Mouse (Mus musculus): ENCODE measurements around the gene Nrap. TPM values are rescaled to one million over a fixed set of nuclear protein-coding genes. Genes with fewer than 3 reads are reported as not detected.

Gene Nrap
- total RNA-seq, 2 experiments from 2014 or later, result 0.63 to 0.87 TPM

- no peak for TF ChIP-seq CTCF (IDR thresholded peaks at IDR 0.05)
- intact Hi-C loops (cut with DNase I), result no loop called here
- no peak overlapping the region for H3K27ac ChIP-seq
- no peak overlapping the region for H3K4me3 ChIP-seq
- no peak for DNase-seq (ENCODE audit: extremely low spot score in 1 of 2, low spot score in 2 of 2)
These were observed 34.6 kb downstream of the Nrap start for GRCm38 (mm10) chr19:56355201-56355600.

GRCm38 (mm10) chr19:56353689-56354088, 36.1 kb downstream of the Nrap start:
- intact Hi-C loops (cut with DNase I), result no loop called here
- no peak for TF ChIP-seq CTCF (IDR thresholded peaks at IDR 0.05)
- Histone ChIP-seq H3K27ac (no peak overlapping the region), H3K4me3 (no peak overlapping the region)
- no peak for DNase-seq (ENCODE audit: extremely low spot score in 1 of 2, low spot score in 2 of 2)

GRCm38 (mm10) chr19:56349295-56349694, 40.5 kb downstream of the Nrap start:
- H3K4me3 ChIP-seq, result no peak overlapping the region
- peak; percentile 23 for TF ChIP-seq CTCF (IDR thresholded peaks at IDR 0.05)
- no peak overlapping the region for H3K27ac ChIP-seq
- no peak for DNase-seq (ENCODE audit: extremely low spot score in 1 of 2, low spot score in 2 of 2)
- intact Hi-C loops (cut with DNase I), result no loop called here

GRCm38 (mm10) chr19:56346750-56347149, 43.1 kb downstream of the Nrap start:
- intact Hi-C loops (cut with DNase I), result no loop called here
- TF ChIP-seq CTCF (IDR thresholded peaks at IDR 0.05), result no peak
- Histone ChIP-seq H3K27ac (no peak overlapping the region), H3K4me3 (no peak overlapping the region)
- DNase-seq (ENCODE audit: extremely low spot score in 1 of 2, low spot score in 2 of 2), result no peak

- peak; percentile 67 for TF ChIP-seq CTCF (IDR thresholded peaks at IDR 0.05)
- no peak for DNase-seq (ENCODE audit: extremely low spot score in 1 of 2, low spot score in 2 of 2)
- Histone ChIP-seq H3K4me3 (no peak overlapping the region), H3K27ac (no peak overlapping the region)
- intact Hi-C loops (cut with DNase I), result no loop called here
These were observed 43.8 kb downstream of the Nrap start for GRCm38 (mm10) chr19:56346016-56346415.

- peak overlapping the region; percentile 7 for H3K4me3 ChIP-seq
- DNase-seq (ENCODE audit: extremely low spot score in 1 of 2, low spot score in 2 of 2), result no peak
- H3K27ac ChIP-seq, result peak overlapping the region; percentile 66
- TF ChIP-seq CTCF (IDR thresholded peaks at IDR 0.05), result no peak
- intact Hi-C loops (cut with DNase I), result loop anchor here (2.0 kb wide), 1 partner anchor 49 kb away; no protein-coding TSS in a partner anchor
These were observed 45.8 kb downstream of the Nrap start for GRCm38 (mm10) chr19:56343869-56344563.

- no peak overlapping the region for H3K27ac ChIP-seq
- no peak overlapping the region for H3K4me3 ChIP-seq
- no peak for TF ChIP-seq CTCF (IDR thresholded peaks at IDR 0.05)
- no peak for DNase-seq (ENCODE audit: extremely low spot score in 1 of 2, low spot score in 2 of 2)
- intact Hi-C loops (cut with DNase I), result no loop called here
These were observed 47.8 kb downstream of the Nrap start for GRCm38 (mm10) chr19:56342006-56342405.

- Histone ChIP-seq H3K27ac (no peak overlapping the region), H3K4me3 (no peak overlapping the region)
- TF ChIP-seq CTCF (IDR thresholded peaks at IDR 0.05), result no peak
- no peak for DNase-seq (ENCODE audit: extremely low spot score in 1 of 2, low spot score in 2 of 2)
- intact Hi-C loops (cut with DNase I), result no loop called here
These were observed 53.0 kb downstream of the Nrap start for GRCm38 (mm10) chr19:56336826-56337225.

- TF ChIP-seq CTCF (IDR thresholded peaks at IDR 0.05), result no peak
- intact Hi-C loops (cut with DNase I), result no loop called here
- H3K4me3 ChIP-seq, result no peak overlapping the region
- H3K27ac ChIP-seq, result no peak overlapping the region
- no peak for DNase-seq (ENCODE audit: extremely low spot score in 1 of 2, low spot score in 2 of 2)
These were observed 53.5 kb downstream of the Nrap start for GRCm38 (mm10) chr19:56336321-56336720.

GRCm38 (mm10) chr19:56326243-56326855, 63.5 kb downstream of the Nrap start:
- Histone ChIP-seq H3K27ac (no peak overlapping the region), H3K4me3 (no peak overlapping the region)
- intact Hi-C loops (cut with DNase I), result no loop called here
- no peak for TF ChIP-seq CTCF (IDR thresholded peaks at IDR 0.05)
- no peak for DNase-seq (ENCODE audit: extremely low spot score in 1 of 2, low spot score in 2 of 2)

- no peak overlapping the region for H3K27ac ChIP-seq
- intact Hi-C loops (cut with DNase I), result no loop called here
- H3K4me3 ChIP-seq, result no peak overlapping the region
- no peak for TF ChIP-seq CTCF (IDR thresholded peaks at IDR 0.05)
- DNase-seq (ENCODE audit: extremely low spot score in 1 of 2, low spot score in 2 of 2), result no peak
These were observed 64.2 kb downstream of the Nrap start for GRCm38 (mm10) chr19:56325676-56326075.

GRCm38 (mm10) chr19:56321303-56321920, 68.4 kb downstream of the Nrap start:
- H3K27ac ChIP-seq, result no peak overlapping the region
- no peak for TF ChIP-seq CTCF (IDR thresholded peaks at IDR 0.05)
- intact Hi-C loops (cut with DNase I), result no loop called here
- H3K4me3 ChIP-seq, result no peak overlapping the region
- DNase-seq (ENCODE audit: extremely low spot score in 1 of 2, low spot score in 2 of 2), result no peak

Measured in left cerebral cortex, adult 2 months (tissue).